ENCODE assay signal across 15 mouse cellular contexts in genomic region chr15:36942261-36942660, GRCm38 (mm10).
DNase-seq lines count a peak whose midpoint lies in the region; ATAC-seq lines count a peak whose summit lies in the region.
"Had no signal": no experiment of that assay in that cellular context is flagged by ENCODE, and none has a peak within 500 bp of the region (broad histone marks: within the 10 kb centered on the region; RNA-seq: fewer than 3 reads in every experiment).

No protein-coding gene starts in this region.

- 81% methylated on average over 4 of the region's 4 CpGs for WGBS in forebrain, embryonic 10.5 days
- 72% methylated on average over 4 of the region's 4 CpGs for WGBS in forebrain, embryonic 12.5 days
- 57% methylated on average over 4 of the region's 4 CpGs for WGBS in midbrain, embryonic 15.5 days

- intact Hi-C loops in left cerebral cortex, postnatal 4 days (cut with DNase I), result no loop called here

- no peak overlapping the region for H3K4me3 ChIP-seq in forebrain, embryonic 10.5 days
- H3K4me3 ChIP-seq in forebrain, embryonic 12.5 days (replicated peaks), result no peak overlapping the region
- H3K4me3 ChIP-seq in midbrain, embryonic 15.5 days, result no peak overlapping the region
- H3K4me3 ChIP-seq: hindbrain, embryonic 15.5 days had no signal

- no peak for ATAC-seq in forebrain, embryonic 12.5 days (ENCODE audit: low FRiP score)
- no peak for ATAC-seq in midbrain, embryonic 15.5 days (replicated peaks)
- no peak for ATAC-seq in granulocyte monocyte progenitor cell, adult 5-6 weeks (replicated peaks; ENCODE audit: poor library complexity, severe bottlenecking)
- ATAC-seq: Patski had no signal

- no peak overlapping the region for H3K9ac ChIP-seq in forebrain, embryonic 12.5 days
- H3K9ac ChIP-seq in midbrain, embryonic 15.5 days, result no peak overlapping the region
- H3K9ac ChIP-seq: liver, embryonic 14.5 days had no signal

- H3K36me3 ChIP-seq in forebrain, embryonic 10.5 days (replicated peaks), result no peaks in the 10 kb centered on the region
- no peaks in the 10 kb centered on the region for H3K36me3 ChIP-seq in forebrain, embryonic 12.5 days (replicated peaks)
- no peaks in the 10 kb centered on the region for H3K36me3 ChIP-seq in midbrain, embryonic 15.5 days (replicated peaks)
- H3K36me3 ChIP-seq: hindbrain, embryonic 15.5 days had no signal

- H3K4me1 ChIP-seq in forebrain, embryonic 10.5 days, result peaks cover 58% of the 10 kb centered on the region
- peaks cover 50% of the 10 kb centered on the region for H3K4me1 ChIP-seq in forebrain, embryonic 12.5 days
- peaks cover 52% of the 10 kb centered on the region for H3K4me1 ChIP-seq in midbrain, embryonic 15.5 days

- no peak overlapping the region for H3K4me2 ChIP-seq in forebrain, embryonic 12.5 days
- no peak overlapping the region for H3K4me2 ChIP-seq in midbrain, embryonic 15.5 days
- H3K4me2 ChIP-seq: hindbrain, embryonic 15.5 days had no signal

- no peaks in the 10 kb centered on the region for H3K9me3 ChIP-seq in forebrain, embryonic 10.5 days
- H3K9me3 ChIP-seq in forebrain, embryonic 12.5 days, result no peaks in the 10 kb centered on the region
- H3K9me3 ChIP-seq in midbrain, embryonic 15.5 days, result no peaks in the 10 kb centered on the region
- H3K9me3 ChIP-seq: hindbrain, embryonic 15.5 days had no signal

- no peak for DNase-seq in forebrain, embryonic 10.5 days (ENCODE audit: extremely low spot score, low spot score)
- peak; percentile 29 for DNase-seq in left cerebral cortex, postnatal 4 days
- no peak for DNase-seq in left cerebral cortex, adult 8-10 months (ENCODE audit: low spot score in 2 of 2)
- DNase-seq in cerebellum, postnatal 14 days, result peak; percentile 64 to 79
- no peak for DNase-seq in urinary bladder, adult 18-20 months (ENCODE audit: low spot score in 2 of 2)
- DNase-seq: kidney, adult 11 months; kidney, postnatal 14 days; lung, postnatal 10 days; right cerebral cortex, postnatal 25 days had no signal

- no peaks in the 10 kb centered on the region for H3K27me3 ChIP-seq in forebrain, embryonic 10.5 days (ENCODE audit: poor library complexity, severe bottlenecking)
- no peaks in the 10 kb centered on the region for H3K27me3 ChIP-seq in forebrain, embryonic 12.5 days
- H3K27me3 ChIP-seq in midbrain, embryonic 15.5 days (replicated peaks), result no peaks in the 10 kb centered on the region
- H3K27me3 ChIP-seq: hindbrain, embryonic 15.5 days; Patski had no signal

- peak overlapping the region; percentile 60; the same call in 1 of the 2 replicates for H3K27ac ChIP-seq in forebrain, embryonic 10.5 days
- H3K27ac ChIP-seq in forebrain, embryonic 12.5 days, result no peak overlapping the region; the same call in 1 of the 2 replicates
- H3K27ac ChIP-seq in midbrain, embryonic 15.5 days, result peak overlapping the region; percentile 80
- H3K27ac ChIP-seq: liver, embryonic 14.5 days had no signal

Comparison
In these comparisons a context has a peak if more than half of its experiments do, and no peak if none do; other contexts are left out.
1. DNase-seq: peak in left cerebral cortex, postnatal 4 days (single experiment) and cerebellum, postnatal 14 days (2 of 2); none in forebrain, embryonic 10.5 days (single experiment), left cerebral cortex, adult 8-10 months (0 of 2) and urinary bladder, adult 18-20 months (0 of 2).